Mouse (Mus musculus) lung, adult 2 months (tissue): Measurements from ENCODE around the gene Pdgfb.

Experiments used
- CTCF ChIP-seq: fragments of 200-500 bp; IDR thresholded peaks from 2 replicates; pipeline ENCODE4 v1.5.1; 2011; ENCODE audit warnings: mild to moderate bottlenecking, low read length, control low read depth; ENCODE audit not compliant: insufficient read depth
- POLR2A ChIP-seq: fragments of 200-500 bp; IDR thresholded peaks from 2 replicates; pipeline ENCODE4 v1.6.1; 2011; ENCODE audit warnings: low read depth, mild to moderate bottlenecking, control low read depth, low read length, borderline replicate concordance; ENCODE audit errors: extremely low read depth

DNA sequence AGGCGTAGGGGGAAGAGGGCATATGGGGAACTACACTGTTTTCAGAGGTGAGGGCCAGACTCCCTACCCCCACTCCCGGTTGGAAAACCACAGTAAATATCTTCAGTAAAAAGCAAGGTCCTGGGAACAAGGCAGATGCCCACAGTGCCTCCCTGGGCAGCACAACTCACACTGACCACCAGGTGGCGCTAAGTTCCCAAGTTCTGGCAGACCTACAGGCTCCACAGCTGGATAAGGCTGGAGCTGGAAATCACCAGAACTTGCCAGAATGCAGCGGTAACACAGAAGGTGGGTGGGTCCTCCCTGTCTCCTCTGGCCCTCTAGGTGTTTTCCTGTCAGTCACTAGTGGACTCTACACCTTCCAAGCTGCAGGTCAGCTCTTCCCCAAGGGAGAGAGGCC, 68.8 kb downstream of the Pdgfb start:
- TF ChIP-seq CTCF (peak; percentile 99), POLR2A (no peak)
